Mouse (Mus musculus): Measurements from ENCODE around the gene Elovl6.

DNA sequence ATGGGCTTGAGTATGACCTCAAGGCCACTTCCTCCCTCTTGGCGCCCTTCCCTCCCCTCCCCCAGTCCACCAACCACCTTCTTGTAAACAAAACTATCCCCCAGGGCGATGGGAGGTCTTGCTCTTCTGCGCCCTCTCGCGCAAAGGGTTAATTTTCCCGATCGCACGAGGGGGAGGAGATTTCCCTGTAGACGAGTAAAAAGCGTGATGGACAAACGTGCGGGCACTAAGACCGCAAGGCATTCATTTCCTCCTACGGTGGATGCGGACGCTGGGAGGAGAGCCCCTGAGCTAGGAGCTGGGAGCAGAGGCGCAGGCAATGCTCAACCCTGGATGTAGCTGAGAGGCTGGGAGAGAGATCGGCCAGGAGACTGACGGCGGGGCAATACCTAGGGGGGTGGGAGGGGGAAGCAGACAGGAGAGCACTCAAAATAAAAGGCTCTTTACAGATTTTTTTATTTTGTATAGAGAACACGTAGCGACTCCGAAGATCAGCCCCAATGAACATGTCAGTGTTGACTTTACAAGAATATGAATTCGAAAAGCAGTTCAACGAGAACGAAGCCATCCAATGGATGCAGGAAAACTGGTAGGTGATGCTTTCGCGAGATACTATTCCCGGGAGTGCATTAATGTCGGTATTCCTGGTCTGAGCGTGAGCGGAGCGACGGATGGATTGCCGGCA is at the start of gene Elovl6:
- TF ChIP-seq POLR2A (IDR thresholded peaks at IDR 0.05; ENCODE audit: borderline replicate concordance, control insufficient read depth, low read depth, low read length), result 0 out of 2 replicates have a peak, but pooled peaks have one; percentile 25
- TF ChIP-seq CTCF (IDR thresholded peaks at IDR 0.05; ENCODE audit: control insufficient read depth, insufficient read depth, low read length), result no peak
